ENCODE assay signal across 8 mouse cellular contexts in genomic region chr15:83215322-83216216, GRCm38 (mm10). TPM values are rescaled to one million over a fixed set of nuclear protein-coding genes. Genes with fewer than 3 reads are reported as not detected.
DNase-seq lines count a peak whose midpoint lies in the region; ATAC-seq lines count a peak whose summit lies in the region.

No protein-coding gene starts in this region.

- H3K4me3 ChIP-seq in kidney, embryonic 15.5 days (replicated peaks) = no peak overlapping the region
- no peak overlapping the region for H3K4me3 ChIP-seq in embryonic facial prominence, embryonic 13.5 days
- H3K4me3 ChIP-seq in intestine, embryonic 14.5 days (ENCODE audit: low read depth, low read length) = no peak overlapping the region
- H3K4me3 ChIP-seq in neural tube, embryonic 14.5 days (ENCODE audit: low read depth, low read length) = no peak overlapping the region

- H3K9me3 ChIP-seq in kidney, embryonic 15.5 days (replicated peaks) = no peaks in the 10 kb centered on the region
- 0 out of 2 replicates have a peak, but pooled peaks cover 3% of the 10 kb centered on the region for H3K9me3 ChIP-seq in embryonic facial prominence, embryonic 13.5 days
- H3K9me3 ChIP-seq in intestine, embryonic 14.5 days (ENCODE audit: control insufficient read depth, low read length) = no peaks in the 10 kb centered on the region
- H3K9me3 ChIP-seq in neural tube, embryonic 14.5 days (ENCODE audit: control insufficient read depth, low read length) = no peaks in the 10 kb centered on the region

- H3K4me1 ChIP-seq in kidney, embryonic 15.5 days = peaks cover 12% of the 10 kb centered on the region; the same call in 1 of the 2 replicates
- peaks cover 12% of the 10 kb centered on the region for H3K4me1 ChIP-seq in embryonic facial prominence, embryonic 13.5 days
- H3K4me1 ChIP-seq in intestine, embryonic 14.5 days (replicated peaks; ENCODE audit: control insufficient read depth, insufficient read depth, low read length) = peaks cover 11% of the 10 kb centered on the region
- H3K4me1 ChIP-seq in neural tube, embryonic 14.5 days (ENCODE audit: control insufficient read depth, insufficient read depth, low read length) = no peaks in the 10 kb centered on the region

- no peaks in the 10 kb centered on the region for H3K27me3 ChIP-seq in kidney, embryonic 15.5 days
- no peaks in the 10 kb centered on the region for H3K27me3 ChIP-seq in embryonic facial prominence, embryonic 13.5 days
- no peaks in the 10 kb centered on the region for H3K27me3 ChIP-seq in intestine, embryonic 14.5 days (replicated peaks; ENCODE audit: control insufficient read depth, insufficient read depth, low read length)
- H3K27me3 ChIP-seq in neural tube, embryonic 14.5 days (ENCODE audit: control insufficient read depth, insufficient read depth, low read length) = no peaks in the 10 kb centered on the region

- H3K27ac ChIP-seq in kidney, embryonic 15.5 days = peak overlapping the region; percentile 90
- H3K27ac ChIP-seq in embryonic facial prominence, embryonic 13.5 days = peak overlapping the region; percentile 91
- peak overlapping the region; percentile 92 for H3K27ac ChIP-seq in intestine, embryonic 14.5 days (ENCODE audit: low read depth)
- H3K27ac ChIP-seq in neural tube, embryonic 14.5 days (ENCODE audit: low read depth, low read length) = peak overlapping the region; percentile 22; the same call in 1 of the 2 replicates

- H3K4me2 ChIP-seq in kidney, embryonic 15.5 days = no peak overlapping the region
- H3K4me2 ChIP-seq in embryonic facial prominence, embryonic 13.5 days = peak overlapping the region; percentile 16; the same call in 1 of the 2 replicates
- no peak overlapping the region for H3K4me2 ChIP-seq in intestine, embryonic 14.5 days (ENCODE audit: low read length)
- H3K4me2 ChIP-seq in neural tube, embryonic 14.5 days (ENCODE audit: low read depth, low read length) = no peak overlapping the region

- DNase-seq in kidney, adult 9 months = no peak
- DNase-seq in intestine, embryonic 14.5 days (ENCODE audit: low spot score) = no peak
- DNase-seq in natural killer cell, adult 2 months (ENCODE audit: low spot score in 2 of 2) = no peak
- DNase-seq in cerebellum, postnatal 25 days = no peak
- no peak for DNase-seq in ovary, adult 18-20 months (ENCODE audit: low spot score)

- ATAC-seq in kidney, embryonic 15.5 days (replicated peaks; ENCODE audit: low FRiP score) = peak; percentile 74
- 0 out of 2 replicates have a peak, but pooled peaks have one; percentile 74 for ATAC-seq in embryonic facial prominence, embryonic 13.5 days (ENCODE audit: insufficient number of reproducible peaks, insufficient read depth, low FRiP score, low TSS enrichment, low read depth)
- ATAC-seq in intestine, embryonic 14.5 days (replicated peaks; ENCODE audit: low FRiP score, low TSS enrichment, low read depth) = peak; percentile 77
- ATAC-seq in neural tube, embryonic 14.5 days (ENCODE audit: low read depth) = no peak

- no peak overlapping the region for H3K9ac ChIP-seq in kidney, embryonic 15.5 days
- peak overlapping the region; percentile 52; the same call in 1 of the 2 replicates for H3K9ac ChIP-seq in embryonic facial prominence, embryonic 13.5 days
- no peak overlapping the region; the same call in 1 of the 2 replicates for H3K9ac ChIP-seq in intestine, embryonic 14.5 days (ENCODE audit: low read length)
- H3K9ac ChIP-seq in neural tube, embryonic 14.5 days (replicated peaks; ENCODE audit: low read depth, low read length) = no peak overlapping the region

- no peaks in the 10 kb centered on the region for H3K36me3 ChIP-seq in kidney, embryonic 15.5 days
- no peaks in the 10 kb centered on the region for H3K36me3 ChIP-seq in embryonic facial prominence, embryonic 13.5 days
- H3K36me3 ChIP-seq in intestine, embryonic 14.5 days (ENCODE audit: control insufficient read depth, insufficient read depth, low read length) = no peaks in the 10 kb centered on the region
- no peaks in the 10 kb centered on the region for H3K36me3 ChIP-seq in neural tube, embryonic 14.5 days (ENCODE audit: control insufficient read depth, insufficient read depth, low read length)

- WGBS in kidney, embryonic 15.5 days = 45% methylated on average over 5 of the region's 5 CpGs
- WGBS in embryonic facial prominence, embryonic 13.5 days = 18% methylated on average over 5 of the region's 5 CpGs
- WGBS in intestine, embryonic 14.5 days = 25% methylated on average over 5 of the region's 5 CpGs
- 33% methylated on average over 5 of the region's 5 CpGs for WGBS in neural tube, embryonic 14.5 days

RNA-seq across cellular contexts. Expression of gene A4galt, which starts 36.0 kb away (rescaled TPM):
- 19.1 and 20.8 TPM in 2 replicates for polyA plus RNA-seq in kidney, embryonic 15.5 days (2015; fragmentation: Nextera tagmentation; extraction: Ambion mirVana)
- 0.53 and 2.2 TPM in 2 replicates for polyA plus RNA-seq in embryonic facial prominence, embryonic 13.5 days (2015; fragmentation: Nextera tagmentation; extraction: Ambion mirVana)
- polyA plus RNA-seq in intestine, embryonic 14.5 days (2014; fragmentation: Nextera tagmentation; extraction: Ambion mirVana) = 3.3 and 3.4 TPM in 2 replicates
- 0.91 and 3.9 TPM in 2 replicates for polyA plus RNA-seq in neural tube, embryonic 14.5 days (2014; fragmentation: Nextera tagmentation; extraction: Ambion mirVana)

RNA-seq across cellular contexts. Expression of gene Cyb5r3, which starts 43.2 kb away (rescaled TPM):
- 150 and 166 TPM in 2 replicates for polyA plus RNA-seq in kidney, embryonic 15.5 days (2015; fragmentation: Nextera tagmentation; extraction: Ambion mirVana)
- polyA plus RNA-seq in embryonic facial prominence, embryonic 13.5 days (2015; fragmentation: Nextera tagmentation; extraction: Ambion mirVana) = 116 and 118 TPM in 2 replicates
- 159 and 168 TPM in 2 replicates for polyA plus RNA-seq in intestine, embryonic 14.5 days (2014; fragmentation: Nextera tagmentation; extraction: Ambion mirVana)
- 122 and 139 TPM in 2 replicates for polyA plus RNA-seq in neural tube, embryonic 14.5 days (2014; fragmentation: Nextera tagmentation; extraction: Ambion mirVana)

Comparison
In these comparisons a context has a peak if more than half of its experiments do, and no peak if none do; other contexts are left out.
1. H3K27ac ChIP-seq: peak in every context shown above with its lines; median percentile 92 in intestine, embryonic 14.5 days; 91 in embryonic facial prominence, embryonic 13.5 days; 90 in kidney, embryonic 15.5 days; 22 in neural tube, embryonic 14.5 days.